Mouse (Mus musculus) cortical plate, adult 2 months (tissue): ENCODE data around the gene Olfr1218.

Experiments used
- CTCF ChIP-seq: fragments of 200-500 bp; IDR thresholded peaks from 2 replicates; pipeline ENCODE4 v1.5.1; 2011; ENCODE audit warnings: mild to moderate bottlenecking, control low read depth, low read length; ENCODE audit not compliant: insufficient read depth; ENCODE audit errors: extremely low read depth
- POLR2A ChIP-seq: fragments of 200-500 bp; IDR thresholded peaks from 2 replicates; pipeline ENCODE4 v1.6.1; 2011; ENCODE audit warnings: mild to moderate bottlenecking, low read length, control low read depth; ENCODE audit not compliant: insufficient read depth; ENCODE audit errors: extremely low read depth

DNA sequence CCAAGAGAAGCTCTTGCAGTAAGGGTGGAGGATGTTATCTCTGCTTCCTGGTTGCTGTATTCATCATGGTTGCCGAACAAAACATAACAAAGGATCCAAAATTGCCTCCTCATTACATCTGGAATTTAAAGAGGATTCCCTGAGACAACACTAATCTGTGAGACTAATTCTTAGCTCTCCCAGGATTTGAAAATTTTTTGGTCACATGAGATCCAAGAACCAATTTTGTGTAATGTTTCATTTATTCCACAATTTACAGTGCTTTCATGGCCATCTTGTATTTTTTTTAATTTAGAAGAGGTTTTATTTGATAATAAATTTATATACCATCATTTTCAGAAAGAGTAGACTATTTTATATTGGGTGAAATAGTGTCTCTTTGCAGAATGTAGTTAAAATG is 22.4 kb upstream of the Olfr1218 start, which contains the start of gene Olfr1219:
- TF ChIP-seq CTCF (no peak), POLR2A (no peak)
